Comparison of ENCODE assay signal across 8 mouse cellular contexts in genomic region chr9:120933587-120933885, GRCm38 (mm10). TPM values are rescaled to one million over a fixed set of nuclear protein-coding genes. Genes with fewer than 3 reads are reported as not detected.
DNase-seq lines count a peak whose midpoint lies in the region; ATAC-seq and TF ChIP-seq lines count a peak whose summit lies in the region.

No protein-coding gene starts in this region.

- peaks cover 10% of the 10 kb centered on the region; the same call in 1 of the 2 replicates for H3K36me3 ChIP-seq in embryonic facial prominence, embryonic 13.5 days
- H3K36me3 ChIP-seq in intestine, embryonic 14.5 days (ENCODE audit: control insufficient read depth, insufficient read depth, low read length) = peaks cover 9% of the 10 kb centered on the region; the same call in 1 of the 2 replicates
- no peaks in the 10 kb centered on the region for H3K36me3 ChIP-seq in midbrain, postnatal 0 days (ENCODE audit: insufficient read depth, low read length)

- peak overlapping the region; percentile 92 for H3K4me2 ChIP-seq in embryonic facial prominence, embryonic 13.5 days
- H3K4me2 ChIP-seq in intestine, embryonic 14.5 days (ENCODE audit: low read length) = peak overlapping the region; percentile 95; the same call in 1 of the 2 replicates
- H3K4me2 ChIP-seq in midbrain, postnatal 0 days (ENCODE audit: low read depth, low read length, poor library complexity, severe bottlenecking) = peak overlapping the region; percentile 79

- intact Hi-C loops in left cerebral cortex, adult 2 months (cut with DNase I) = loop anchor here (5.0 kb wide), 2 partner anchors 86 to 136 kb away; no protein-coding TSS in a partner anchor
- intact Hi-C loops in left cerebral cortex, postnatal 36 days (cut with DNase I) = loop anchor here (2.0 to 5.0 kb wide), 2 partner anchors 51 to 65 kb away; no protein-coding TSS in a partner anchor

- H3K9me3 ChIP-seq in embryonic facial prominence, embryonic 13.5 days = no peaks in the 10 kb centered on the region
- H3K9me3 ChIP-seq in intestine, embryonic 14.5 days (ENCODE audit: control insufficient read depth, low read length) = no peaks in the 10 kb centered on the region
- no peaks in the 10 kb centered on the region for H3K9me3 ChIP-seq in midbrain, postnatal 0 days (ENCODE audit: low read length)

- under 1% methylated on average over 32 of the region's 58 CpGs for WGBS in embryonic facial prominence, embryonic 13.5 days
- WGBS in intestine, embryonic 14.5 days = under 1% methylated on average over 34 of the region's 58 CpGs
- WGBS in midbrain, postnatal 0 days = 0% methylated on average over 11 of the region's 58 CpGs

- H3K27ac ChIP-seq in left cerebral cortex, adult 2 months = peak overlapping the region; percentile 80
- peak overlapping the region; percentile 94 for H3K27ac ChIP-seq in embryonic facial prominence, embryonic 13.5 days
- peak overlapping the region; percentile 89 for H3K27ac ChIP-seq in intestine, embryonic 14.5 days (ENCODE audit: low read depth)
- peak overlapping the region; percentile 94 for H3K27ac ChIP-seq in midbrain, postnatal 0 days (ENCODE audit: low read depth, low read length)

- DNase-seq in left cerebral cortex, adult 2 months (ENCODE audit: extremely low spot score in 1 of 2, low spot score in 2 of 2) = no peak
- DNase-seq in left cerebral cortex, postnatal 36 days (ENCODE audit: low spot score in 2 of 2) = no peak
- no peak for DNase-seq in intestine, embryonic 14.5 days (ENCODE audit: low spot score)
- no peak for DNase-seq in midbrain, postnatal 0 days (ENCODE audit: low spot score)
- no peak for DNase-seq in cerebellum, adult 11 months
- DNase-seq in frontal cortex, postnatal 14 days (ENCODE audit: low spot score in 2 of 2) = no peak

- H3K4me1 ChIP-seq in embryonic facial prominence, embryonic 13.5 days = peaks cover 39% of the 10 kb centered on the region
- H3K4me1 ChIP-seq in intestine, embryonic 14.5 days (replicated peaks; ENCODE audit: control insufficient read depth, insufficient read depth, low read length) = peaks cover 26% of the 10 kb centered on the region
- peaks cover 18% of the 10 kb centered on the region for H3K4me1 ChIP-seq in midbrain, postnatal 0 days (ENCODE audit: insufficient read depth, low read length)

- H3K9ac ChIP-seq in embryonic facial prominence, embryonic 13.5 days = peak overlapping the region; percentile 97
- peak overlapping the region; percentile 96 for H3K9ac ChIP-seq in intestine, embryonic 14.5 days (ENCODE audit: low read length)
- peak overlapping the region; percentile 86 for H3K9ac ChIP-seq in midbrain, postnatal 0 days (replicated peaks; ENCODE audit: low read length, poor library complexity, severe bottlenecking)

- peak; percentile 17; the same call in 1 of the 2 replicates for ATAC-seq in embryonic facial prominence, embryonic 13.5 days (ENCODE audit: insufficient number of reproducible peaks, insufficient read depth, low FRiP score, low TSS enrichment, low read depth)
- ATAC-seq in intestine, embryonic 14.5 days (replicated peaks; ENCODE audit: low FRiP score, low TSS enrichment, low read depth) = no peak; the same call in 1 of the 2 replicates
- peak; percentile 31 for ATAC-seq in midbrain, postnatal 0 days (ENCODE audit: low FRiP score)
- ATAC-seq in megakaryocyte-erythroid progenitor cell, adult 5-6 weeks (replicated peaks; ENCODE audit: low FRiP score, low TSS enrichment, poor library complexity, severe bottlenecking) = no peak

- TF ChIP-seq CTCF in left cerebral cortex, adult 2 months (IDR thresholded peaks at IDR 0.05) = no peak
- no peak for TF ChIP-seq CTCF in midbrain, postnatal 0 days (IDR thresholded peaks at IDR 0.05)

- H3K4me3 ChIP-seq in left cerebral cortex, adult 2 months = peak overlapping the region; percentile 82
- peak overlapping the region; percentile 92 for H3K4me3 ChIP-seq in embryonic facial prominence, embryonic 13.5 days
- H3K4me3 ChIP-seq in intestine, embryonic 14.5 days (ENCODE audit: low read depth, low read length) = peak overlapping the region; percentile 82
- peak overlapping the region; percentile 65 for H3K4me3 ChIP-seq in midbrain, postnatal 0 days (ENCODE audit: low read depth, low read length)

- H3K27me3 ChIP-seq in embryonic facial prominence, embryonic 13.5 days = no peaks in the 10 kb centered on the region
- no peaks in the 10 kb centered on the region for H3K27me3 ChIP-seq in intestine, embryonic 14.5 days (replicated peaks; ENCODE audit: control insufficient read depth, insufficient read depth, low read length)
- H3K27me3 ChIP-seq in midbrain, postnatal 0 days (ENCODE audit: insufficient read depth, low read length) = no peaks in the 10 kb centered on the region

RNA-seq across cellular contexts. Expression of gene Ctnnb1, which starts 4.5 kb away (rescaled TPM):
- 100 to 1,000 TPM; 452 to 506 TPM for total RNA-seq in left cerebral cortex, adult 2 months (2021)
- total RNA-seq in left cerebral cortex, postnatal 36 days (2021) = 100 to 1,000 TPM; 487 to 491 TPM
- polyA plus RNA-seq in embryonic facial prominence, embryonic 13.5 days (2015; fragmentation: Nextera tagmentation; extraction: Ambion mirVana) = 774 and 809 TPM in 2 replicates
- 629 and 691 TPM in 2 replicates for polyA plus RNA-seq in intestine, embryonic 14.5 days (2014; fragmentation: Nextera tagmentation; extraction: Ambion mirVana)
- total RNA-seq in midbrain, postnatal 0 days (2014; rRNA removed) = 917 and 1,042 TPM in 2 replicates
- polyA plus RNA-seq in midbrain, postnatal 0 days (2015; fragmentation: Nextera tagmentation; extraction: Ambion mirVana) = 320 and 347 TPM in 2 replicates
- total RNA-seq in megakaryocyte-erythroid progenitor cell, adult 5-6 weeks (2014; fragmentation: Nextera tagmentation) = 290 and 302 TPM in 2 replicates
- total RNA-seq in megakaryocyte-erythroid progenitor cell, adult 5-6 weeks (2017) = 475 and 509 TPM in 2 replicates

Comparison
In these comparisons a context has a peak if more than half of its experiments do, and no peak if none do; other contexts are left out.
1. ATAC-seq: peak in embryonic facial prominence, embryonic 13.5 days (single experiment) and midbrain, postnatal 0 days (single experiment); none in intestine, embryonic 14.5 days (single experiment) and megakaryocyte-erythroid progenitor cell, adult 5-6 weeks (single experiment).
2. Peak in every context shown above with its lines, with median percentiles within 50 percentile points of each other: H3K27ac ChIP-seq, H3K4me3 ChIP-seq, H3K4me2 ChIP-seq and H3K9ac ChIP-seq.